Mouse (Mus musculus) c-Kit-positive CD71-negative TER-119-negative erythroid progenitor cells, embryonic 14.5 days (primary cell): ENCODE results near the gene Gm20772.
"Not testable (repeated sequence)": the region's sequence is repeated elsewhere in the genome, so short reads cannot be mapped to it uniquely, and the experiment has no call there.

Experiments
- DNase-seq: peaks from one replicate; pipeline ENCODE4 v3.0.0-alpha.2; 2013; ENCODE audit warnings: low read depth

The Gm20772 gene

DNA sequence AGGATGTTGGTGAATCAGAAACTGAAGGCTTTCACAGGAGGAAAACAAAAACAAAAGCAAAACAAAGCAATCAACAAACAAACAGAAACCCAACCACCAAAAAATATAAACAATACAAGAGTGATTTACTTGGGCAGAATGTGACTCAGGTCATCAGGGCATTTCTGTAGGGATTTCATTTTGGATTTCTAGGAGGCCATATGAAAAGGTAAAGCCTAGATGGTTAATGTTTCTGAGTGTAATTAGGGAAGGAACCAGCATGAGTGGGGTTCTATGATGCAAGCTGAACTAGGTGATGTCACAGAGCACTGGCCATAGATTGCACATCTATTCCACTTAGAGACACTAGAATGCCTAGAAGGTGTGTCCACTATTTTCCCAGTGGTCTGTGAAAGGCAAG lies at the start of gene Gm20772, which contains the start of gene Gm20831:
Gene Gm20772 (plus strand): TSS at position 301 of the 400 bp plus-strand sequence.
Gene Gm20831 (plus strand): TSS at position 301 of the 400 bp plus-strand sequence.
- not testable (repeated sequence) for DNase-seq

- DNase-seq, result not testable (repeated sequence)
Observed at GRCm38 (mm10) chrY:17846166-17846565, 28.4 kb upstream of the Gm20772 start, which contains the start of gene Gm21904. Gm21904 (minus strand) TSS chrY:17846266.
